Mouse (Mus musculus) kidney, adult 2 months (tissue): ENCODE measurements around the gene Soga1. TPM values are rescaled to one million over a fixed set of nuclear protein-coding genes. Genes with fewer than 3 reads are reported as not detected.

Experiments used
- DNase-seq: peaks from one replicate; pipeline ENCODE4 v3.0.0; 2021
- H3K27ac ChIP-seq: fragments of 200-500 bp; 2 replicates; pipeline ENCODE4 v1.5.1; 2012; ENCODE audit warnings: low read depth, low read length, control low read depth, inconsistent platforms; ENCODE audit not compliant: insufficient read depth
- H3K27me3 ChIP-seq: fragments of 200-500 bp; replicated peaks from 2 replicates; pipeline ENCODE4 v1.6.1; 2012; ENCODE audit warnings: mild to moderate bottlenecking, moderate library complexity, low read length, inconsistent platforms; ENCODE audit not compliant: control insufficient read depth, insufficient read depth
- H3K36me3 ChIP-seq: fragments of 200-500 bp; 2 replicates; pipeline ENCODE4 v1.6.1; 2012; ENCODE audit warnings: mild to moderate bottlenecking, moderate library complexity, low read length, inconsistent platforms; ENCODE audit not compliant: control insufficient read depth, insufficient read depth
- H3K4me1 ChIP-seq: fragments of 200-500 bp; 2 replicates; pipeline ENCODE4 v1.6.1; 2011; ENCODE audit warnings: low read length; ENCODE audit not compliant: control insufficient read depth, insufficient read depth
- H3K4me3 ChIP-seq: fragments of 200-500 bp; 2 replicates; pipeline ENCODE4 v1.5.1; 2011; ENCODE audit warnings: mild to moderate bottlenecking, low read depth, low read length, control low read depth; ENCODE audit not compliant: insufficient read depth
- CTCF ChIP-seq: fragments of 200-500 bp; conservative IDR thresholded peaks from 2 replicates; pipeline ENCODE4 v1.5.1; 2011; ENCODE audit warnings: low read depth, mild to moderate bottlenecking, control low read depth, low read length, moderate library complexity, mixed read lengths; ENCODE audit not compliant: insufficient read depth, insufficient read length
- POLR2A ChIP-seq: fragments of 200-500 bp; IDR thresholded peaks from one replicate; pipeline ENCODE4 v1.6.1; 2011; ENCODE audit warnings: low read depth, low read length, control low read depth
- WGBS: fragments of 180-500 bp; shearing (Covaris S2); methylation state at CpG from one replicate; pipeline ENCODE4 v1.1.7; 2018; 5-methylcytosine and 5-hydroxymethylcytosine counted together
- polyA plus RNA-seq: library from polyadenylated mRNA; depleted of rRNA; stranded (reverse); fragments of >200 nt; gene quantifications from 2 replicates; pipeline ENCODE4 v1.2.3, GENCODE M21; 2012; rRNA removed

The Soga1 gene
- polyA plus RNA-seq, 1 experiment = 5.4 TPM

DNA sequence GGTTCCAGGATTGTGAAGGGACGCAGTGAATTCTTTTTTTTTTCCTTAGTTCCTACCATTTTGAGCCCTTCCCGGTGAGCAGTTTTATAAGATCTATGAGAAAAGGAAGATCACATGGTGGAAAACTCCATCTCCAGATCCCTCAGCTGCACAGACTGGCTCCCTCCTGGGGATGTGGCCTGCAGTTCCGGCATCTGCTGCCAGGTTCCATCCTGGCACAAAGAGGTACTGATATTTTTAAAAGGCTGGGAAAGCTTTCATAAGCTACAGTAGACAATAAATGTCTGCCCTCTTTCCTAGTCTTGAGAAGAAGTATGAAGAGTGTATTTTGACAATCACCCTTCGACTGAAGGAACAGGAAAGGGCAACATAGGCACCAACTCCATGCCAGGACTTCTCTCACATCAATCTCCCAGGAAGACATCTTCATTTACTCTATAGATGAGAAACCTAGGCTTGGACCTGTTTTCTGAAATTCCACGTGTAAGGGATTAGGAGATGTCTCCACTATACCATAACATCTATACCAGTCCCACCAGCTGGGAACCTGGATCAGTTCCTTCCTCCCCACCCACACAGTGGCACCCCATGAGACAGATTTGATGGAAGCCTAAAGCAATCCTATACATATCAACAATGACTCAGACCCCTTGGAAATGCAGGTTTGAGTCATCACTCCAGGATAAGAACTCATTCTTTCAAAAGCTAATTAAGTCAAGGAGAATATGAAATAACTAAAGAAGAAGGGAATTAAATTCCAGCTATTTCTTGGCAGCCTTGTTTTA is 105.5 kb downstream of the Soga1 start:
- Histone ChIP-seq H3K4me3 (no peak overlapping the region), H3K36me3 (no peaks in the 10 kb centered on the region), H3K27me3 (no peaks in the 10 kb centered on the region), H3K27ac (no peak overlapping the region), H3K4me1 (peaks cover 5% of the 10 kb centered on the region; the same call in 1 of the 2 replicates)
- peak; percentile 30 for DNase-seq
- WGBS = 77% methylated on average over 5 of the region's 5 CpGs
- TF ChIP-seq POLR2A (no peak), CTCF (no peak)

DNA sequence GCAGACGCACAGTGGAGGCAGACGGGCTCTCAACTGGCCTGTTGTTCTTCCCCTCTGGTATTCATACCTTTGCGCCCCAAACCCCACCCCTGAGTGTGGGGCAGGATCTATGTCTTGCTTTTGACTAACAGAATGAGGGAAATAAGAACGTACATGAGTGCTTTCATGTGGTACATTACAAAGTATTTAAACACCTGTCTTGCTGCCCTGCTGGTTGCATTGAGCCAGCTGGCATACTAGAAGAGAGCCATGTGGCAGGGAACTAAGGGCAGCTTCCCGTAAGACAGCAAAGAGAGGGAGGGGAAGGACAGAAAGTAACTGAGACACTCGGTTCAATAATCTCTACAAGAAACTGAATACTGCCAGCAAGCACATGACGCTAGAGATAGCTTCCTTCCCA is 108.8 kb downstream of the Soga1 start:
- H3K36me3 ChIP-seq = no peaks in the 10 kb centered on the region
- TF ChIP-seq POLR2A (no peak), CTCF (no peak)
- no peaks in the 10 kb centered on the region for H3K27me3 ChIP-seq
- no peak overlapping the region for H3K4me3 ChIP-seq
- H3K4me1 ChIP-seq = no peaks in the 10 kb centered on the region; the same call in 1 of the 2 replicates
- DNase-seq = no peak
- 68% methylated on average over 7 of the region's 7 CpGs for WGBS
- no peak overlapping the region for H3K27ac ChIP-seq

GRCm38 (mm10) chr2:156968501-156968900 is 110.6 kb downstream of the Soga1 start:
- no peak for DNase-seq
- no peaks in the 10 kb centered on the region; the same call in 1 of the 2 replicates for H3K4me1 ChIP-seq
- no peak overlapping the region for H3K4me3 ChIP-seq
- H3K27me3 ChIP-seq = no peaks in the 10 kb centered on the region
- H3K36me3 ChIP-seq = no peaks in the 10 kb centered on the region
- H3K27ac ChIP-seq = no peak overlapping the region
- TF ChIP-seq CTCF (no peak), POLR2A (no peak)
- WGBS = 88% methylated on average over 4 of the region's 4 CpGs

GRCm38 (mm10) chr2:156967388-156967787 is 111.7 kb downstream of the Soga1 start:
- DNase-seq = peak; percentile 21
- TF ChIP-seq CTCF (no peak), POLR2A (no peak)
- H3K4me1 ChIP-seq = no peaks in the 10 kb centered on the region
- H3K27me3 ChIP-seq = no peaks in the 10 kb centered on the region
- H3K4me3 ChIP-seq = no peak overlapping the region
- H3K27ac ChIP-seq = no peak overlapping the region
- 76% methylated on average over 6 of the region's 6 CpGs for WGBS
- H3K36me3 ChIP-seq = no peaks in the 10 kb centered on the region

Other genes with a start within 250 kb of the Soga1 start
- 3.8 and 4.6 TPM in 2 replicates for gene Tgif2, start 239.2 kb downstream of the Soga1 start, polyA plus RNA-seq
- gene 4930518I15Rik, start 221.3 kb downstream of the Soga1 start, polyA plus RNA-seq = 1.1 and 1.2 TPM in 2 replicates
- gene Rab5if, start 216.1 kb downstream of the Soga1 start, polyA plus RNA-seq = 127 and 129 TPM in 2 replicates
- gene Sla2, start 192.1 kb downstream of the Soga1 start, polyA plus RNA-seq = 0.10 and 0.67 TPM in 2 replicates
- 97.8 and 102 TPM in 2 replicates for gene Ndrg3, start 87.2 kb downstream of the Soga1 start, polyA plus RNA-seq
- gene Dsn1, start 72.1 kb downstream of the Soga1 start, polyA plus RNA-seq = 2.0 and 2.4 TPM in 2 replicates
- gene Tldc2, start 7.8 kb upstream of the Soga1 start, polyA plus RNA-seq = 11.3 and 12.2 TPM in 2 replicates
- 16.4 and 23.5 TPM in 2 replicates for gene Samhd1, start 56.0 kb upstream of the Soga1 start, polyA plus RNA-seq
- gene Rbl1, start 125.3 kb upstream of the Soga1 start, polyA plus RNA-seq = 3.1 and 3.2 TPM in 2 replicates
- 171 and 196 TPM in 2 replicates for gene Rpn2, start 199.8 kb upstream of the Soga1 start, polyA plus RNA-seq
- gene Mroh8, start 200.3 kb upstream of the Soga1 start, polyA plus RNA-seq = 0.12 and 0.13 TPM in 2 replicates